Mouse (Mus musculus): ENCODE data around the gene Iqgap1. TPM values are rescaled to one million over a fixed set of nuclear protein-coding genes. Genes with fewer than 3 reads are reported as not detected.
"Not testable (repeated sequence)": the region's sequence is repeated elsewhere in the genome, so short reads cannot be mapped to it uniquely, and the experiment has no call there.

The Iqgap1 gene
- polyA plus RNA-seq, 1 experiment from 2014 or later, result 13.1 TPM

DNA sequence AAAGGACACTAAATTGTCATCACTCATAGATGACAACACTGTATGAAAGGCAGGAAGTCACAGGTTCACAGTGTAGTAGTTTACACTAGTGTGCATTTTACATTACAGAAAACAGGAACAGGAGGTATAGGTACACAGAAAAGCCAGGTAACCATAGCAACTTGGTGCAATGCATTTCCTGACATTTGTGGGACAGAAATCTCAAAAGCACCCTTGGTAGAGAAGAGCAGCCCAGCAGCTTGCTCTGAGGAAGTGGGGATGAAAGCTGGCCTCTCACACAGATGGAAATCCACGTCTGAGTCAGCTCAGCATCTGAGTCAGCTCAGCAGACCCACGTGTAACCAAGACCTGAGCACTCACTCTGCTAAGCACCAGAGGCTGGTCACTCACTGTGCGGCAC lies 59.7 kb downstream of the Iqgap1 start:
- H3K9me3 ChIP-seq (replicated peaks), result no peaks in the 10 kb centered on the region
- no peaks in the 10 kb centered on the region for H3K4me1 ChIP-seq (replicated peaks)
- H3K9ac ChIP-seq, result no peak overlapping the region
- H3K4me2 ChIP-seq, result no peak overlapping the region
- no peak for DNase-seq
- H3K27me3 ChIP-seq, result no peaks in the 10 kb centered on the region
- no peak overlapping the region for H3K4me3 ChIP-seq (replicated peaks)
- 49% methylated on average over 3 of the region's 3 CpGs for WGBS (ENCODE audit: insufficient replicate concordance)
- no peak for ATAC-seq (ENCODE audit: low read depth)
- peaks cover 13% of the 10 kb centered on the region; the same call in 1 of the 2 replicates for H3K36me3 ChIP-seq
- H3K27ac ChIP-seq, result no peak overlapping the region

DNA sequence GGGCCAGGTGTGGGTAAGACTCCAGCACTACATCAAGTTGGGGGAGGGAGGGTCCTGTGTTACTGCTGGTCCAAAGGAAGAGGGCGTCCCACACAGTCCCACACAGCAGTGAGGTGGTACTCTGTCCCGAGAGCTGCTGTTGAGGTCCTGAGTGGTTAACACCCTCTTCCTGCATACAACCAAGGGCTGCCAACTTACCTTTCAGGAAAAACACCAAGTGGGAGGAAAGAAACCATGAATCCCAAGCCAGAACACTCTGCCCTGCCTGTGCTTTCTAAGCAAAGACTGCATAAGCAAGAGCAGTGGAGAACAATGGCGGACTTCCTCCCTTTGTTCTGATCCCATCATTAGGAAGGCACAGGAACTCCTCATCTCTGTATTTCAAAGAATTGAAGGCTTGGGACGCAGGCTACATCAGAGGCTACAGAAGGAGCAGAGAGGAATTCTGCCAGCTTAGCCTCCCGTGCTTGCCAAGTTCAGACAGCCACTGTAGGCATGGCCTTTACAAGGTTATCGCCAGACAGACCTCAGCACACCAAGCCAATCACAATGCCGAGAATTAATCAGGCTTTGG lies 61.8 kb downstream of the Iqgap1 start:
- DNase-seq (no peak), ATAC-seq (ENCODE audit: low read depth) (no peak)
- H3K9ac ChIP-seq, result no peak overlapping the region
- H3K27me3 ChIP-seq, result no peaks in the 10 kb centered on the region
- H3K4me3 ChIP-seq (replicated peaks), result no peak overlapping the region
- H3K27ac ChIP-seq, result no peak overlapping the region
- WGBS (ENCODE audit: insufficient replicate concordance), result 68% methylated on average over 7 of the region's 7 CpGs
- peaks cover 18% of the 10 kb centered on the region; the same call in 1 of the 2 replicates for H3K36me3 ChIP-seq
- no peak overlapping the region for H3K4me2 ChIP-seq
- H3K9me3 ChIP-seq (replicated peaks), result no peaks in the 10 kb centered on the region
- no peaks in the 10 kb centered on the region for H3K4me1 ChIP-seq (replicated peaks)

DNA sequence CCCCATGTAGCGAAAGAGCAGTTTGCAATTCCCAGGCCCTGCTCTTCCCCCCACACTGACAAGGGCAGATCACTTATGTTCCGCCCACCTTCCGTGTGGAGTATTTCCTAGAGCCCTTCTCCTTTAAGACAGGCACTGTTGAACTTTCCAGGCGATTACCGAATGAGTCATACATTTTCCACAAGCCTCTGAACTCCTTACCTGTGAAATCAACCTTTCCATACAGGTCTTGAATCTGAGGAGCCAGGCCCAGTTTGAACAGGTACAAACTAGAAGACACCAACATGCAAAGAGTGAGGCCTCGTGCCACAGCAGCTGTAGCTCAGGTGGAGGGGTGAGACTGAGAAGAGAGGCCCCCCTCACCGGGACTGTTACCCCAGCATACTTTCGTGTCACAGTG lies 63.5 kb downstream of the Iqgap1 start:
- no peak for DNase-seq
- Histone ChIP-seq H3K9me3 (replicated peaks) (no peaks in the 10 kb centered on the region), H3K27me3 (no peaks in the 10 kb centered on the region), H3K27ac (no peak overlapping the region), H3K9ac (no peak overlapping the region), H3K36me3 (peaks cover 27% of the 10 kb centered on the region), H3K4me2 (no peak overlapping the region), H3K4me3 (replicated peaks) (no peak overlapping the region), H3K4me1 (replicated peaks) (no peaks in the 10 kb centered on the region)
- no peak for ATAC-seq (ENCODE audit: low read depth)
- WGBS (ENCODE audit: insufficient replicate concordance), result 79% methylated on average over 8 of the region's 8 CpGs

DNA sequence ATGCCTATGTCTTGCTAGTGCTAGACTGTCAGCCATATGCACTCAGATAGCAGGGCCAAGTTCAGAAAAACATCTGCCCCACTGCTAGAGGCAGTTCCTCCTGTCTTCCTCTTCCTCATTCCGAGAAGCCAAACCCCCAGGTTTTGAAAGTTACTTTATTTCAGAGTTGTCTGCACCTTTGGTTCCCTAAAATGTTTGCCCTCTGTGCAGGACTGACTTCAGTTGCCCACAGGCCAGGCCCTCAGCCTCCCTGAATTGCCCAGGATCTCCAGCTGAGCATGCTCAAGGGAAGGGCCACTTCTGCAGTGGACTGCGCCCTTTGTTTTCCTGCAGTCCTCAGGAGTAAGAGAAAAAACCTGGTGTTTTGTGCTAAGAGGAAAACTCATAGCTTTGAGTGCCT lies 71.7 kb downstream of the Iqgap1 start:
- H3K36me3 ChIP-seq, result peaks cover 34% of the 10 kb centered on the region
- no peak overlapping the region for H3K4me3 ChIP-seq (replicated peaks)
- no peak for DNase-seq
- peak overlapping the region; percentile 25; the same call in 1 of the 2 replicates for H3K27ac ChIP-seq
- no peaks in the 10 kb centered on the region for H3K9me3 ChIP-seq (replicated peaks)
- ATAC-seq (ENCODE audit: low read depth), result no peak
- H3K4me1 ChIP-seq (replicated peaks), result no peaks in the 10 kb centered on the region
- H3K27me3 ChIP-seq, result no peaks in the 10 kb centered on the region
- H3K9ac ChIP-seq, result no peak overlapping the region
- no peak overlapping the region for H3K4me2 ChIP-seq
- 63% methylated on average over 2 of the region's 2 CpGs for WGBS (ENCODE audit: insufficient replicate concordance)

DNA sequence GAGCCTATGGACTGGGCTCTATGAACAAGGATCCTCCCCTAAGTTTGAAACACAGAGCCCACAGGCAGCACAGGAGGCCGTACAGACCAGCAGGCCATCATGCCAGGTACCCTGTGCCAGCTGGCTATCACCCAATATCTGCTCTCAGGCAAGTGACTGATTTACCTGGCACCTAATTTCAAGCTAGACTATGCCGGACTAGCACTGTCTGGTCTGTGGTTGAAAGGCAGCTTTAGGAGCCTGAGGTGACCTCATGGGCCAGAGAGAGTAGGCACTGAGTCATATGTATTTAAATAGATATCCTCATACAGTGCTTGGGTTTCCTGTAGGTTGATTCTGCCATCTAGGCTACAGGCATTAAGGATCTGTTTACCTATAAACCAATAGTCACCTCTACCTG lies 72.2 kb downstream of the Iqgap1 start:
- no peaks in the 10 kb centered on the region for H3K27me3 ChIP-seq
- H3K4me3 ChIP-seq (replicated peaks), result no peak overlapping the region
- H3K9ac ChIP-seq, result no peak overlapping the region
- ATAC-seq (ENCODE audit: low read depth) (no peak), DNase-seq (no peak)
- WGBS (ENCODE audit: insufficient replicate concordance), result 70% methylated on average over 2 of the region's 2 CpGs
- H3K9me3 ChIP-seq (replicated peaks), result no peaks in the 10 kb centered on the region
- H3K36me3 ChIP-seq, result peaks cover 38% of the 10 kb centered on the region
- no peaks in the 10 kb centered on the region for H3K4me1 ChIP-seq (replicated peaks)
- no peak overlapping the region for H3K4me2 ChIP-seq
- peak overlapping the region; percentile 25; the same call in 1 of the 2 replicates for H3K27ac ChIP-seq

DNA sequence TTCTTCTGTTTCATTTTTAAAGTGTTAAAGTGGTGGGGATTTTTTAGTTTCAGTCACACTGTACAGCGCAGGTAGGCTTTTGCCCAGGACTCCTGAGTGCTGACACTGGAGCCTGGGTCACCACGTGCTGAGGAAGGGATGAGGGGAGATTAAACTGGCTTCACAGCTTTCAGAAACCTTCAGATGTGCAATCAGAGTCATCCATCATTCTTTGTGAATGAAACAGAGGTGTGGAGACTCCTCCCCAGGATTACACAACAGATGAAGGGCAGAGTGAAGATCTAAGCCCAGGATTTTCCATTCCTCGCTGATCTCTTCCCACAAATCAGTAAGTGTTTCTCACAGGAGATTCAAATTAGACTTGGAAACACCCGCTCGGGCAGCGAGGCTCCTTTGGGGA lies 76.2 kb downstream of the Iqgap1 start:
- ATAC-seq (ENCODE audit: low read depth) (no peak), DNase-seq (no peak)
- 70% methylated on average over 6 of the region's 6 CpGs for WGBS (ENCODE audit: insufficient replicate concordance)
- no peak overlapping the region for H3K9ac ChIP-seq
- H3K4me3 ChIP-seq (replicated peaks), result no peak overlapping the region
- H3K36me3 ChIP-seq, result peaks cover 40% of the 10 kb centered on the region
- no peak overlapping the region for H3K4me2 ChIP-seq
- no peaks in the 10 kb centered on the region; the same call in 1 of the 2 replicates for H3K4me1 ChIP-seq (replicated peaks)
- H3K27me3 ChIP-seq, result no peaks in the 10 kb centered on the region
- no peaks in the 10 kb centered on the region for H3K9me3 ChIP-seq (replicated peaks)
- H3K27ac ChIP-seq, result no peak overlapping the region

DNA sequence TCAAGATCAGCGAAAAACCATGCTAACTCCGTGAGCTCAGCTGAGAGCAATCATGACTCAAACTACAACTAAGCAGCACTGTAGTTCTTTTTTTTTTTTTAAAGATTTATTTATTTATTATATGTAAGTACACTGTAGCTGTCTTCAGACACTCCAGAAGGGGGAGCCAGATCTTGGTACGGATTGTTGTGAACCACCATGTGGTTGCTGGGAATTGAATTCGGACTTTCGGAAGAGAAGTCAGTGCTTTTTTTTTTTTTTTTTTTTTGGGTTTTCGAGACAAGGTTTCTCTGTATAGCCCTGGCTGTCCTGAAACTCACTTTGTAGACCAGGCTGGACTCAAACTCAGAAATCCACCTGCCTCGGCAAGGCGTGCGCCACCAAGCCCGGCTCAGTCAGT lies 76.7 kb downstream of the Iqgap1 start:
- peaks cover 44% of the 10 kb centered on the region for H3K36me3 ChIP-seq
- DNase-seq; ATAC-seq (ENCODE audit: low read depth): not testable (repeated sequence)

DNA sequence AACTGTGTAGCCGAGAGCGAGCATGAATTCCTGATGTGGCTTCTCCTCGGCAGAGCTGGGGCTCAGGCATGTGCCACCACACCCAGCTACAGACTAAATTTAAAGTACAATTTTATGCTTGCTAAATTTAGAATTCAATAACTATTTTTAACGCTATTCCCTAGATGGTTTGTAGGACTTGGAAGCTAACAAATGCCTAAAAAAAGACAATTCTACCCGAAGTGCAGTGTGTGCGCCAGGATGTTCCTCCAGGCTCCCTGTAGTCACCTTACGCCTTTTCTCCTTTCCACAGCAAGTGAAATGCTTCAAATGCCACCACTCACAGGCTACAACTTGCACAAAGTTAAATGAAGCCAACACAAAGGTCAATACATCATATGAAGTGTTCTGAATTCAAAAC lies 78.4 kb downstream of the Iqgap1 start:
- DNase-seq, result no peak
- Histone ChIP-seq H3K27me3 (no peaks in the 10 kb centered on the region), H3K4me2 (no peak overlapping the region), H3K36me3 (peaks cover 60% of the 10 kb centered on the region), H3K27ac (no peak overlapping the region), H3K9me3 (replicated peaks) (no peaks in the 10 kb centered on the region), H3K4me3 (replicated peaks) (no peak overlapping the region), H3K4me1 (replicated peaks) (peaks cover 4% of the 10 kb centered on the region; the same call in 1 of the 2 replicates), H3K9ac (no peak overlapping the region)
- ATAC-seq (ENCODE audit: low read depth), result no peak
- 84% methylated on average over 7 of the region's 7 CpGs for WGBS (ENCODE audit: insufficient replicate concordance)

More for the DNA sequence above, 76.7 kb downstream of the Iqgap1 start:
- H3K4me1 ChIP-seq (replicated peaks); H3K4me3 ChIP-seq (replicated peaks); H3K27ac ChIP-seq; H3K27me3 ChIP-seq; H3K4me2 ChIP-seq; H3K9me3 ChIP-seq (replicated peaks); H3K9ac ChIP-seq: not testable (repeated sequence)
- WGBS (ENCODE audit: insufficient replicate concordance), result 84% methylated on average over 10 of the region's 10 CpGs

DNA sequence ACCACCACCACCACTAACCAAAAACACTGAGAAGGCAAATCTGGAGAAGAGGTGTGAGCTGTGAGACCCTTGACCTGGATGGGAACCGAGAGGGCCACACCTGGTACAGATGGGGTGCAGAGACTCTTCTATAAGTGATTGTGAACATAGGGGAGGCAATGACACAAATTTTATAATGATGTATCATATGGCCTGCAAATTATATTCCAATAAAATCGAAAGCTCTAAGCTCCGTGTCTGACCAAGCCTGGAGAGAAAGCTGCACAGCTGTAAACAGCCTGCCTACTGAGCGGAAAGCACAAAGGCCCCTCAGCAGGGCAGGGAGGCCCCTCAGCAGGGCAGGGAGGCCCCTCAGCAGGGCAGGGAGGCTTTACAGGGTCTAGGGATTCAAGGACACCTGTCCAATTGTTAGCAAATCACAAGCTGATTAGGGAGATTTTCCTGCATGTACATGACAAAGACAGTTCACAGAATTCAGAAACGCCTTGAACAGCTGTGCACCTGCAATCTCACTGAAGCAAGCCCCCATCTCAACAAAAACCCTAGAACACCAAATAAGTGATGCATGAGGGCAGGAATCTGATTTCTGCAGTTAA lies 79.5 kb downstream of the Iqgap1 start:
- ATAC-seq (ENCODE audit: low read depth) (no peak), DNase-seq (no peak)
- H3K9ac ChIP-seq, result no peak overlapping the region
- no peaks in the 10 kb centered on the region for H3K9me3 ChIP-seq (replicated peaks)
- H3K27me3 ChIP-seq, result no peaks in the 10 kb centered on the region
- no peak overlapping the region for H3K27ac ChIP-seq
- 59% methylated on average over 5 of the region's 5 CpGs for WGBS (ENCODE audit: insufficient replicate concordance)
- peaks cover 4% of the 10 kb centered on the region; the same call in 1 of the 2 replicates for H3K4me1 ChIP-seq (replicated peaks)
- H3K4me2 ChIP-seq, result no peak overlapping the region
- no peak overlapping the region for H3K4me3 ChIP-seq (replicated peaks)
- H3K36me3 ChIP-seq, result peaks cover 58% of the 10 kb centered on the region

DNA sequence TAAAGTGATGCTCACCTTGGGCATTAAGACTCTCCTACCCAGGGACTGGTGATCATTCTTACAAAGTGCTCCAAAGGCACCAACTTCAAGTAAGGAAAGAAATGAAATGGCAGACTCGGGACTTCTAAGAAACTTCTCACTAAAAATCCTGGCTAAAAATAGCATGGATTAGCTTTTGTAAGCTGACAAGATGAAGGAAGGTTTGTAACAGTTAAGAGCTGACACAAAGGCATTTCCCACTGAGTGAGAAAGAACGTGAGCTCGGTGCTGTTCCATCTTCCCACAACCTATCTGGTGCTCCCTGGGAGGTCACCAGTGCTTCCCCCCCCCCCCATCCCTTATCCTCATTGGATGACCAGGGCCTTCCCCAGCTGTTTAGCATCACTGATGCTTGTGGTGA lies 80.0 kb downstream of the Iqgap1 start:
- Histone ChIP-seq H3K9ac (no peak overlapping the region), H3K4me2 (no peak overlapping the region), H3K27ac (no peak overlapping the region), H3K4me1 (replicated peaks) (peaks cover 4% of the 10 kb centered on the region; the same call in 1 of the 2 replicates), H3K36me3 (peaks cover 55% of the 10 kb centered on the region), H3K27me3 (no peaks in the 10 kb centered on the region), H3K4me3 (replicated peaks) (no peak overlapping the region), H3K9me3 (replicated peaks) (no peaks in the 10 kb centered on the region)
- ATAC-seq (ENCODE audit: low read depth), result no peak
- 52% methylated on average over 3 of the region's 3 CpGs for WGBS (ENCODE audit: insufficient replicate concordance)
- no peak for DNase-seq

DNA sequence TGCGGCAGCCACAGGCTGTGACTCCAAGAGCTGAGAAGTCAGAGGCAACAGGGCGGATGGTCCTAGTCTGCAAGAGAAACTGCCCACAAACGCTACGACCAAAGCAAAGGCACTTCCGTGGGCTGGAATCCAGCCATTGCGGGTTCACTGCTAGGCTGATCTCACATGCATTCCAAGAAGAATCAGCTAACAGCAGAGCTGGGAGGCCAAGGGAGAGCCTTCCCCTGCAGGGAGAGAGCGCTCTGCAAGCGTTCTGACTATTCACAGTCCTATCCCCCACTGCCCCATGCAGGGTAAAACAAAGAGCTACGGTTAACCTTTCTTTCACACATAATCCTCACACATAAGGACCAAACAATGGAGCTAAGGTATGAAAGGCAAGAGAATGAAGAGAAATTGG lies 80.5 kb downstream of the Iqgap1 start:
- no peak overlapping the region for H3K4me2 ChIP-seq
- no peak overlapping the region for H3K27ac ChIP-seq
- no peak overlapping the region for H3K9ac ChIP-seq
- peaks cover 4% of the 10 kb centered on the region; the same call in 1 of the 2 replicates for H3K4me1 ChIP-seq (replicated peaks)
- no peaks in the 10 kb centered on the region for H3K9me3 ChIP-seq (replicated peaks)
- H3K27me3 ChIP-seq, result no peaks in the 10 kb centered on the region
- H3K36me3 ChIP-seq, result peaks cover 55% of the 10 kb centered on the region
- no peak overlapping the region for H3K4me3 ChIP-seq (replicated peaks)
- DNase-seq (no peak), ATAC-seq (ENCODE audit: low read depth) (no peak)
- 70% methylated on average over 9 of the region's 9 CpGs for WGBS (ENCODE audit: insufficient replicate concordance)
